Mouse (Mus musculus) embryo, embryonic 11 days (tissue): ENCODE data around the gene Tpst2.
"Not testable (repeated sequence)": the region's sequence is repeated elsewhere in the genome, so short reads cannot be mapped to it uniquely, and the experiment has no call there.

Source experiments
- DNase-seq: peaks from one replicate; pipeline ENCODE4 v3.0.0-alpha.2; 2015

The Tpst2 gene

GRCm38 (mm10) chr5:112299399-112299798, 22.9 kb downstream of the Tpst2 start:
- DNase-seq = no peak

DNA sequence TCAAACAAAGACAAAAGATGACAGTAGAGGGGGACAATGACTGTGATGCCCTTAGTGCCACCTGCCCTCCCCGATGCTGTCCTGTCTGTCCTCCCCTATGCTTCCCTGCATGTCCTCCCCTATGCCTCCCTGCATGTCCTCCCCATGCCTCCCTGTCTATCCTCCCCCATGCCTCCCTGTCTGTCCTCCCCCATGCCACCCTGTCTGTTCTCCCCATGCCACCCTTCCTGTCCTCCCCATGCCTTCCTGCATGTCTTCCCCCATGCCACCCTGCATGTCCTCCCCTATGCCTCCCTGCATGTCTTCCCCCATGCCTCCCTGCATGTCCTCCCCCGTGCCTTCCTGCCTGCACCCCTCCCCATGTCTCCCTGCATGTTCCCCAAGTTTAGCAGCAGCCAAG, 23.6 kb downstream of the Tpst2 start:
- DNase-seq = no peak

DNA sequence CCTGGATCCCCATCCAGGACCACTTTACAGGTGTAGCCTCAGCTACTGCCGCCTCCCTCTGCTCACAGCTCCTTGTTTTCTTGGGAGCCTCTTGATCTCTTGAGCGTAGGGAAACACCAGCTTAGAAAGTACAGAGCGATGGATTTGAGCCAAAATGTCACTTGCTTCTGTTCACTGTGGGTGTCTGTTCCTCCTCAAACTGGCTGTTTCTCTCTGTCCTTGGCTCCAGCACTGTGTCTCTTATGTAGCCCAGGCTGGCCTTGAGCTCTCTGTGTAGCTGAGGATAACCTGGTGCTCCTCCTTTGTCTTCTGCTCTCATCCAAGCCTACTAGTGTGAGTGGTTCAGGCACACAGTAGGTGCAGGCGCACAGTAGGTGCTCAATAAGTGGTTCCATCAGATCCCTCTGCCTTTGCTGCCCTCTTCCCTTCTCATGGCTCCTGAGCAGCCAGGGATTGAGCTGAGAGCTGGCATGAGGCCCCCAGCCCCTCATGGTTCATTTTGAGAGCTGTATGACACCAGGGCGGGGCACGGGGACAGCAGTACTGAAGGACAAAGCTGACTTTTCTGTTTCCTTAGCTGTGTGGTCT, 24.3 kb downstream of the Tpst2 start:
- no peak for DNase-seq

DNA sequence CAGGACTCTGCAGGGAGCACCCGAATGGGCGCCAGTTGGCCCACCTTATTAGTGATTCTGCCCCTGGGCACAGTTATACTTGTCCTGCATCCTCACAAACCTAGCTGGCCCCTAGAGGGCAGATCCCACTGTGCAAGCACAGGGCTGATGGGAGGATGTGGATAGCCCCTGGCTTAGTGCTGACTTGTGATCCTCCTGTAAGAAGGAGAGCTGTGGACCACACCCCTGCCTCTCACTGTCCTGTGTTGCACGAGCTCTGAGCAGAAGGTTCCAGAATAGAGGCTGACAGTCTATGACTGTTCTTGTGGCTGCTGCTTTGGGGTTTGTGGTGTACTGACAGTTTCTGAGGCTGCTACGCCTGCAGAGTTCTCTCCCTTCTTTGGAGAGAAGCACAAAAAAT, 25.2 kb downstream of the Tpst2 start:
- DNase-seq = no peak

GRCm38 (mm10) chr5:112302310-112302709, 25.8 kb downstream of the Tpst2 start:
- no peak for DNase-seq

- DNase-seq = no peak
Observed at GRCm38 (mm10) chr5:112305842-112306241, 29.4 kb downstream of the Tpst2 start.

DNA sequence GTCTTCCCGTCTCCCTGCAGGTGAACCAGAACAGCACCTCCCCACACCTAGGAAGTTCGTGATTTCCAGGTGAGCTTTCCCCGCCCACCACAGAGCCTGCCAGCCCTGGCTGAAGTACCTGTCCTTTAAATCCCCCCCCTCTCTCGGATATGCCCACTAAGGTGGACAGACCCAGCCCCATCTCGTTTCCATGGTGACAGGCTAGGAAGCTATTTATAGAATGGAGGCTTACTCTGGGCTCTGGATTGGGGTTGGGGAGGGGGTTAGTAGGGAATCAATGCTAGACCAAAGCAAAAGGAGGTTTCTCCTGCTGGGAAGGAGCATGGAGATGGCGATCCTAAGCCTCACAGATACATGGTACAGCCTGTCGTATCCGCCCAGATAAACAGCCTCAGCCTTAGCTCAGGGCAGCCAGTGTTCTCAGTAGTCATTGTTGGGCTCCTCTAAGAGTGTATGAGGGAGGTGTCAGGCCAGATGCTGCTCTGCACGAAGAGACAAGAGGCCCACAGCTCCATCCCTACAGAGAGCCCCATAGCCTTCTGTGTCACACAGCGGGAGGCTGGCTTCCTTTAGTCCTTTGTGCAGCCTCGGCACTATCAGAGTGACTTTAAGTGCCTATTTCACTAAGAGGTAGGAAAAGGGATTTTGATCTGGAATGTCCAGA, 36.9 kb downstream of the Tpst2 start:
- no peak for DNase-seq

DNA sequence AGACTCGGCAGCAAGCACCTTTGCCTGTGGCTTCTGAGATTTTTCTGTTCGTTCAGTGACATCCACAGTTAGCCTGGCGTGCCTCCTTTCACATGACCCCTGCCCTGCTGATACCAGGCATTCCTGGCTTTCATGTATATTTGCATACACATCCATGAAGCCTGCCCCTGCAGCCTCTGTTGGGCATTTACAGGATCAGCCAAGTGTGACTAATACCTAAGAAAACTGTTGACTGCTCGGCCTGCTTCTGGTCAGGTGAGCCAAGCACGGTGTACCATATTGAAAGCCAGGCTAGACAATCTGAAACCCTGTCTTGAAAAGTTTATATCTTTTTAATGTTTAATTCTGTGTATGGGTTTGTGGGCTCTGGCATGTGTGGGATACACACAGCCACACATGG, 40.0 kb downstream of the Tpst2 start:
- DNase-seq = no peak

DNA sequence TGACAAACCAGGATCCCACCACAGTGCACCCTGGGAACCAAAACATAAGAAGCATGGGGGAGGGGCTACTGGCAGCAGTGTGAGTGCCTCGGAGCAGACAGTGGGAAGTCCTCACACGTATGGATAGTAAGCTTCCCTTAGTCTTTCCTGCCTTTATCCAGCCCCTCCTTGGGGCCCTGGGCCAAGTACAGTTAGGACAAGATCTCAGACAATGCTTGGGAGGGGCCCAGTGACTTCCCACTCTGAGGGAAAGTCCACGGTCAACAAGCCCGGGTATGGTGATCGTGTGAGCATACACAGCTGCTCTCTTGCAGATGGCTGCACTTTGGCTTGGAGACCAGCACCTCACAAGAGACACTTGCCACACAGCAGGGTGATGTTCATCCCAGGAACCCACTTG, 40.8 kb downstream of the Tpst2 start:
- DNase-seq = no peak

- DNase-seq = not testable (repeated sequence)
Observed at GRCm38 (mm10) chr5:112319343-112319742, 42.9 kb downstream of the Tpst2 start.

- no peak for DNase-seq
Observed at GRCm38 (mm10) chr5:112320379-112320778, 43.9 kb downstream of the Tpst2 start.

DNA sequence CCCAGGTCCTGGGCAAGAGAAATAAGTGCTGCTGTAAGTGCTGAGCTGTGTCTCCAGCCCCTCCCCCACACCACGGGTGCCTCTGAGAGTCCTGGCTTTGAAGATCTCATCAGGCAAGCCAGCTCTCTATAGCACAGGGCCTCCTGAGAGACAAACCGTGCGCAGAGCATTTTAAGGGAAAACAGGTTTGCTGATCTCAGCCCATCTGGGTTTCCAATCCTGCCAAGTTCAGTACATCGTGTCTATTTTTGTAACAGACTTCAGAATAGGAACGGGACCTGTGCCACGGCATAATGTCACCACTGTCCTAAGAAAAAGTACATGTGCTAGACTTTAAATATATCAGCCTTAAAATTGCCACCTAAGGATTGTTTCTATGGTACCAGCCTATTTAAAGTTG, 44.4 kb downstream of the Tpst2 start:
- DNase-seq = no peak

DNA sequence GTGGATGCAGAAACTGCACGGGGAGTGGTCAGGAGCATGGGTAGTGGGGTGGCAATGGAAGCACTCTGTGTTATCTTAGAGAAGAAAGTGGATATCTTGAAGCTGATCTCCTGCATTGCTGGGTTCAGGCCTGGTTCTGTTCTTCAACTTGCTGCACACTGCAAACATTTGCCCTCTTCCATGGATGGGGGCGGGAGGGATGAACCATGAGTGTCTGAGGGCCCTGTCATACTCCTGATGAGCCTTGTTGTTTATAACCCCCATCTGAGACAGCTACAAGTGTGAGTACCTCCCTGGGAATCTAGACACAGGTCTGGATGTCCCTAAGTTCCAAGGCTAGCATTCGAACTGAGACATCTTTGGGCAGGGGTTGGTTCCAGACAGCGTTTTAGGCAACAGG, 44.9 kb downstream of the Tpst2 start:
- DNase-seq = no peak

GRCm38 (mm10) chr5:112323246-112323645, 46.8 kb downstream of the Tpst2 start:
- no peak for DNase-seq

- DNase-seq = peak; percentile 63
Observed at GRCm38 (mm10) chr5:112324637-112325545, 48.4 kb downstream of the Tpst2 start.

DNA sequence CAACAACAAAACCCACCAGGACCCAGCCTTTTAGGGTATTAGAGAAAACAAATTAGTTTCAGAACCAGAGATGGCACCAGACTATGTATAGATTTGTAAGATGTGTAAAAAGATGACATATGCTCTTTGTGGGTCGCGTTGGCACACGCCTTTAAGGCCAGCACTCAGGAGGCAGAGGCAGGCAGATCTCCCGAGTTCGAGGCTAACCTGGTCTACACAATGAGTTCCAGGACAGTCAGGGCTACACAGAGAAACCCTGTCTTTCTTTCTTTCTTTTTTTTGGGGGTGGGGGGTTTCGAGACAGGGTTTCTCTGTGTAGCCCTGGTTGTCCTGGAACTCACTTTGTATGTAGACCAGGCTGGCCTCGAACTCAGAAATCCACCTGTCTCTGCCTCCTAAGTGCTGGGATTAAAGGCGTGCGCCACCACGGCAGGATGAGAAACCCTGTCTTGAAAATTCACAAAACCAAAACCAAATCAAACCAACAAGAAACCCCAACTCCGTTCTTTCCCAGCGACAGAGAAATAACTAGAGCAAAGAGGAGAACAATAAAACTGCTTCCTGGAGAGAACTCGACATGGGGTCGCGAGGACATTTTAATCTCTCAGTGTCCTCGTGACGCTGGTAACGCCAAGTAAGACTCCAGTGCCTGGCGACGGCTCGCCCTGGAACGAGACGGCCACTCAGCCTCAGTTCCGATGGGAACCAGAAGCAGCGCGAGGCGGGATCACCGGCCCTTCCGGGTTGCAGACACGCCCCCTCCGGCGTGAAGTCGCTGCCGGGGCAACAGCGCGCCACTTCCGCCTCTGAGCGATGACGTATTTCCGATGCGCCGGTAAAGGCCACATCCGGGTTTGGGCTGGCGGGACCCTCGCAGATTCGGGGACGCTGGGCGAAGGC, 49.3 kb downstream of the Tpst2 start, which contains the start of gene Tfip11:
Gene Tfip11, plus strand, starts transcription at position 813 of the 900 bp plus-strand sequence.
- peak; percentile 98 for DNase-seq

DNA sequence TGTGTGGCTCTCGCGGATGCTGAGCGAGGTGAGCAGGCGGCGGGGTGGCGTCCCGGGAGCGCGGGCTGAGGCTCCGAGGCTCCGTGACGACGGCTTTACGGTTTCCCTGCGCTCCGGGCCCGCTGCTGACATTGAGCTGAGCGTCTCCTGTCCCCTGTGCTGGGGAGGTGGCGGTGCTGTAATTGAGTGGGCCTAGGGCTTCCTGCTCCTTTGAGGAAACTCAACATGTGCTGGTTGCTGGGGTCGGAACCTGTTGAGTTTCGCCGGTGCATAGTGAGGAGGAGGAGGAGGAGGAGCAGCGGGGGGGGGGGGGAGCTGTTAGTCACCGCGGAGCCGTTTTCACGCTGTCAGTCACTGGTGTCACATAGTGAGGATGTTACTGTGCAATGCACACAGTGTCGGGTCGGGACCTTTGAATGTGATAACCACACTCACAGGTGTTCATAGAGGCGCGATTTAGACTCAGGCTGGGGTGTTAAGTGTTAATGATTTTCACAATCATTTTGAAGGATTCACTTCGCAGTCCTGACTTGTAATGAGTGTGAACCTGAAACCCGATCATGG, 50.0 kb downstream of the Tpst2 start:
- no peak for DNase-seq

DNA sequence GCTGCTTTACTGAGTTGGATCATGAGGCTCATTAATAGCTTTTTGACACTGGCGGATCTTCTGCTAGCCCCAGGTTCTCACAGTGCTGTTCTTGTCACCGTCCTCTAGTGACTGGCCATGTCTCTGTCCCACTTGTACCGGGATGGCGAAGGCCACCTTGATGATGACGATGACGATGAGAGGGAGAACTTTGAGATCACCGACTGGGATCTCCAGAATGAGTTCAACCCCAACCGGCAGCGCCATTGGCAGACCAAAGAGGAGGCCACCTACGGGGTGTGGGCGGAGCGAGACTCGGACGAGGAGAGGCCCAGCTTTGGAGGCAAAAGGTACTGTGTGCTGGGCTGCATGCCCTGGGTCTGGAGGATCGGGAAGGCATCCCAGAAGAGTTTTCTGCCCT, 51.4 kb downstream of the Tpst2 start:
- DNase-seq = no peak

DNA sequence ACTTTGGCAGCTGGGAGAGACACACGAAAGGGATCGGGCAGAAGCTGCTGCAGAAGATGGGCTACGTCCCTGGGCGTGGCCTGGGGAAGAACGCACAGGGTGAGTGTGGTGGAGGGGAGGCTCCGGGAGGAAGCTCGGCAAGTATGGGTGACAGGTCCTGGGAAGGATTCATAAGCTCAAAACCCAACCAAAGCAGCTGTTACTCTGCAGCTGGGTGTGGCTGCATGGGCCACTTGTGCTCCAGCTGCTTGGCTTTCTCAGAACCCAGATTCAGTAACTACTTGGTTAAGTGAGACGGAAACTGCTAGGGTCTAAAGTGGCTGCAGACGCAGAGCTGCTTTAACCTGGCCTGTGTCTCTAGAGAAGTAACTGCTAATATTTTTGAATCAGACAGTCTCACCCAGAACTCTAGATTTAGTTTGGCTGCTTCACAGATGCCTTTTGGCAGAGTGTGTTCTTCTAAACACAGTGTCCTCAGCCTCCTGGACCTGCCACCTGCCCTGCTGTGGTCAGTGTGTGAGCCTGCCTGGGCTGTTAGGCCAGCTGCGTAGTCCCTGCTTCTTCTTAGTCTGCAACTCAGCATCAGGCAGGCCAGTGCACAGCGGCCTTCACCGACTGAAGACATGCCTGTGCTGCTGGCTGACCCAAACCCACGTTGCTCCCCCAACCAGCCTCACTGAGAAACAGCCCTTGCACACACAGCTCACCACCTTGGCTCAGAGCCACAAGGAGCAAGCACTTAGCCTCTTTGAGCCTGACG, 53.5 kb downstream of the Tpst2 start:
- no peak for DNase-seq

GRCm38 (mm10) chr5:112335473-112335872, 59.0 kb downstream of the Tpst2 start:
- DNase-seq = peak; percentile 61

DNA sequence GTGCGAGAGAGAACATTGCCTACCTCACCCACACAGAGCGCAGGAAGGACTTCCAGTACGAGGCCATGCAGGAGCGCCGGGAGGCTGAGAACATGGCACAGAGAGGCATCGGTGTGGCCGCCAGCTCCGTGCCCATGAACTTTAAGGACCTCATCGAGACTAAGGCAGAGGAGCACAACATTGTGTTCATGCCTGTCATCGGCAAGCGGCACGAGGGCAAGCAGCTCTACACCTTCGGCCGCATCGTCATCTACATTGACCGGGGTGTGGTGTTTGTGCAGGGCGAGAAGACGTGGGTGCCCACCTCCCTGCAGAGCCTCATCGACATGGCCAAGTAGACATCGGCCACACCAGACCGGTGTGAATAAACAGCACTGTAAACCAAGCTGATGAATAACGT, 60.5 kb downstream of the Tpst2 start:
- no peak for DNase-seq

GRCm38 (mm10) chr5:112339215-112339614, 62.7 kb downstream of the Tpst2 start:
- DNase-seq = peak; percentile 8
